Mouse (Mus musculus) testis, adult 2 months (tissue): ENCODE data around the gene Fcer1g. TPM values are rescaled to one million over a fixed set of nuclear protein-coding genes. Genes with fewer than 3 reads are reported as not detected.

ENCODE experiments used
- H3K27ac ChIP-seq: fragments of 200-500 bp; 2 replicates; pipeline ENCODE4 v1.5.1; 2012; ENCODE audit warnings: low read depth, low read length; ENCODE audit not compliant: control insufficient read depth, insufficient read depth
- H3K27me3 ChIP-seq: fragments of 200-500 bp; 2 replicates; pipeline ENCODE4 v1.6.1; 2012; ENCODE audit warnings: mild to moderate bottlenecking, low read length, moderate library complexity; ENCODE audit not compliant: control insufficient read depth, insufficient read depth
- H3K36me3 ChIP-seq: fragments of 200-500 bp; 2 replicates; pipeline ENCODE4 v1.6.1; 2012; ENCODE audit warnings: mild to moderate bottlenecking, low read length; ENCODE audit not compliant: control insufficient read depth, insufficient read depth
- H3K4me1 ChIP-seq: fragments of 200-500 bp; 2 replicates; pipeline ENCODE4 v1.6.1; 2012; ENCODE audit warnings: low read length; ENCODE audit not compliant: control insufficient read depth, insufficient read depth
- H3K4me3 ChIP-seq: fragments of 200-500 bp; 2 replicates; pipeline ENCODE4 v1.5.1; 2012; ENCODE audit warnings: low read depth, mild to moderate bottlenecking, low read length, moderate library complexity, mixed read lengths; ENCODE audit not compliant: control insufficient read depth
- CTCF ChIP-seq: fragments of 200-500 bp; IDR thresholded peaks from 2 replicates; pipeline ENCODE4 v1.5.1; 2012; ENCODE audit warnings: low read depth, mild to moderate bottlenecking, inconsistent platforms, low read length, moderate library complexity; ENCODE audit not compliant: control insufficient read depth, insufficient read depth, insufficient replicate concordance
- POLR2A ChIP-seq: fragments of 200-500 bp; IDR thresholded peaks from 2 replicates; pipeline ENCODE4 v1.6.1; 2012; ENCODE audit warnings: low read depth, mild to moderate bottlenecking, inconsistent platforms, low read length, moderate library complexity; ENCODE audit not compliant: control insufficient read depth
- polyA plus RNA-seq: library from polyadenylated mRNA; depleted of rRNA; stranded (reverse); fragments of >200 nt; gene quantifications from 2 replicates; pipeline ENCODE4 v1.2.3, GENCODE M21; 2012

Fcer1g gene
- polyA plus RNA-seq, 1 experiment = 8.2 TPM

DNA sequence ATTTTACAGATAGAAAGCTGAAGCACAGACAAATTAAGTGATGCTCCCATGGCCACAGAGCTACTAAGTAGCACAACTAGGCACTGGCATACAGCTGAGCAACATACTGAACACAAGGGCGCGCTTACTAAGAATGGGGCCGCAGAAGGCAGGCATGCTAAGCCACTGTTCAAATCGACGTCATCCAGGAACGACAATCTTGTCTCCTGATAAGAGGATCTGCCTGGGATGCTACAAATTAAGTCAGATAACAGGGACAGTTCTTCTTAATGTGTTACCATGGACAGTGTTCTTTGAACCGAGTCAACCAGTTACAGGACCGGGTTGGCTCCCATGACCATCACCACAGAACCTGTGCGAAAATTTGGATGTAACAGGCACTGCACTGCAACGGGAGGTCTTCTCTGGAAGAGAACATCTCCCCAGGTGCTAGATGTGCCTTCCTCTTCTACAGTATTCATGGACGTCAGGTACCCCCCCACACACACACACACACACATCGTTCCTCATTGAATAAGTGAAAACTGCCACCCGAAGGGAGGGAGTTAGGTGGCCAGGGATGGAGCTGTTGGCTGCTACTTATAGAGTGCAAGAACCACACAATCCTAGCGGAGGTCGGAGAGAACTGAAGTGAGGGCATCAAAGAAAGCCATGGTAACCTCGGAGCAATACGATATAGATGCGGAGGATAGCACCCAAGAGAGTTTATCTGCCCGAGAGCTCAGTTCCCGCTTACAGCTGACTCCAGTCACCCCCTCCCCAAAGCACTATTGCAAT, 38.9 kb downstream of the Fcer1g start:
- peak overlapping the region; percentile 71 for H3K4me3 ChIP-seq
- H3K27me3 ChIP-seq = no peaks in the 10 kb centered on the region; the same call in 1 of the 2 replicates
- no peak for TF ChIP-seq CTCF
- TF ChIP-seq POLR2A = no peak
- no peak overlapping the region for H3K27ac ChIP-seq
- peaks cover 13% of the 10 kb centered on the region for H3K4me1 ChIP-seq
- no peaks in the 10 kb centered on the region for H3K36me3 ChIP-seq

- H3K27me3 ChIP-seq = no peaks in the 10 kb centered on the region; the same call in 1 of the 2 replicates
- peaks cover 20% of the 10 kb centered on the region for H3K4me1 ChIP-seq
- no peak overlapping the region for H3K4me3 ChIP-seq
- no peak for TF ChIP-seq POLR2A
- no peaks in the 10 kb centered on the region for H3K36me3 ChIP-seq
- no peak overlapping the region for H3K27ac ChIP-seq
These were observed 40.0 kb downstream of the Fcer1g start for GRCm38 (mm10) chr1:171193911-171194830.

DNA sequence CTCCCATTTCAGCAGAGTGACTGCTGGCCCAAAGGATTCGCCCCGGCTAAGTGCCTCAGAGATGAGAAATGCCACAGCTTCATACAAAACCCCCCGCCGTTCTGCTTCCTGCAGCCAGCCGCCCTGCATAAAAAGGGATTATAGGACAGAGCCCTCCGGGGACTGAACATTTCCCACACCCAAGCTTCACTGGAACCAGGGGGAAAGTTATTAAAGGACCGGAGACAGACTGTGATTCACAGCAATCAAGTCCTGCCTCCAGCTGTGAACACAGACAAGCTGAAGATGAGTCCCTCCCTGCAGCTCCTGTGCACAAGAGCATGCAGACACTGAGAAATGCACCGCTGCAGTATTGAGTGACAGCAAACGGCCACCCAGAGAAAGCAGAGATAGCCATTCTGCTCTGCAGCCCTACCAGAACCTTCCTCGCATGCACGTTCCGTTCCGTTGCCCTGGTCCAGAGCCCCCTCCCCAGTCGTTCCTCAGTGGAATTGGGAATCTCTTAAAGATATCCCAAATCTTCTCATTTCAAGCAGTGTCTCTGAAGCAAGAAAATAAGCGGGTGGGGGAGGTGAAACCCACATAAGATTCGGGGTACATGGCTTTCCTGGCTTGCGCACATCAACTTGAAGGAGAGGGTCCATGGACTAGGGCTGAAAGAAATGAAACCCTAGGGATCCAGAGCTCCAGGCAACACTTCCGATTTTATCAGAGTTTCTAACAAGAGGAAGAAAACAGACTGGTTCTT, 40.9 kb downstream of the Fcer1g start:
- no peak for TF ChIP-seq CTCF
- TF ChIP-seq POLR2A = no peak
- Histone ChIP-seq H3K4me3 (no peak overlapping the region), H3K4me1 (peaks cover 21% of the 10 kb centered on the region), H3K36me3 (no peaks in the 10 kb centered on the region), H3K27ac (peak overlapping the region; percentile 16; the same call in 1 of the 2 replicates), H3K27me3 (no peaks in the 10 kb centered on the region; the same call in 1 of the 2 replicates)

DNA sequence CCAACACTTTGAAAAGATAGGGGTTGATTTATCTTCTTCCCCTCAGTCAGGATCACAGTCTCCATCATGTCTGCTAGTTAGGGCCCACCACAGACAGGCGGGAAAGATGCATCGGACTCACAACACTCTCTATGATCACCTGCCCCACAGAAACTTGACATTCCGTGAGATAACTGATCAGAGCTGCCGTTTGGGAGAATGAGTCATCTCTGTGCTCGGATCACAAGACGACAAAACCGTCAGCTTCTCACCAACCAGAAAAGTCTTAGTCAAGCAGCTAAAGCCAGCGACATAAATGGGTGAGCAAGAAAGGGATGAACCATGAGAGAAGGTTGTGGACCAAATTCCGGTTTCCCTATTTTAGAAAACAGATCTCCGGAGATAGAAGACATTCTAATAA, 41.9 kb downstream of the Fcer1g start:
- H3K27ac ChIP-seq = no peak overlapping the region
- H3K4me3 ChIP-seq = no peak overlapping the region
- no peaks in the 10 kb centered on the region for H3K36me3 ChIP-seq
- TF ChIP-seq POLR2A (no peak), CTCF (no peak)
- peaks cover 23% of the 10 kb centered on the region for H3K4me1 ChIP-seq
- no peaks in the 10 kb centered on the region; the same call in 1 of the 2 replicates for H3K27me3 ChIP-seq

GRCm38 (mm10) chr1:171190832-171191231, 43.3 kb downstream of the Fcer1g start:
- Histone ChIP-seq H3K4me1 (peaks cover 19% of the 10 kb centered on the region), H3K27me3 (no peaks in the 10 kb centered on the region; the same call in 1 of the 2 replicates), H3K36me3 (no peaks in the 10 kb centered on the region), H3K27ac (no peak overlapping the region), H3K4me3 (no peak overlapping the region)
- TF ChIP-seq CTCF = no peak

- Histone ChIP-seq H3K4me3 (no peak overlapping the region), H3K36me3 (no peaks in the 10 kb centered on the region), H3K27me3 (no peaks in the 10 kb centered on the region), H3K27ac (peak overlapping the region; percentile 68), H3K4me1 (peaks cover 17% of the 10 kb centered on the region)
- TF ChIP-seq POLR2A (no peak), CTCF (no peak)
These were observed 44.6 kb downstream of the Fcer1g start for GRCm38 (mm10) chr1:171189476-171190114.

GRCm38 (mm10) chr1:171189046-171189445, 45.1 kb downstream of the Fcer1g start:
- H3K4me3 ChIP-seq = no peak overlapping the region
- no peak for TF ChIP-seq CTCF
- no peak for TF ChIP-seq POLR2A
- peaks cover 17% of the 10 kb centered on the region for H3K4me1 ChIP-seq

More at GRCm38 (mm10) chr1:171189046-171189445, 45.1 kb downstream of the Fcer1g start:
- Histone ChIP-seq H3K27me3 (no peaks in the 10 kb centered on the region), H3K27ac (peak overlapping the region; percentile 68), H3K36me3 (no peaks in the 10 kb centered on the region)
